30 mouse cellular contexts compared by ENCODE assay signal in genomic region chr3:146570939-146571338, GRCm38 (mm10). TPM values are rescaled to one million over a fixed set of nuclear protein-coding genes. Genes with fewer than 3 reads are reported as not detected.
DNase-seq lines count a peak whose midpoint lies in the region; ATAC-seq and TF ChIP-seq lines count a peak whose summit lies in the region.
"Had no signal": no experiment of that assay in that cellular context is flagged by ENCODE, and none has a peak within 500 bp of the region (broad histone marks: within the 10 kb centered on the region; RNA-seq: fewer than 3 reads in every experiment).

No protein-coding gene starts in this region.

- H3K9ac ChIP-seq in heart, adult 2 months (ENCODE audit: low read depth, low read length): no peak overlapping the region
- H3K9ac ChIP-seq in liver, embryonic 15.5 days: no peak overlapping the region
- H3K9ac ChIP-seq in liver, embryonic 12.5 days: no peak overlapping the region
- H3K9ac ChIP-seq: forebrain, postnatal 0 days; heart, embryonic 13.5 days; hindbrain, embryonic 14.5 days had no signal

- H3K4me3 ChIP-seq in heart, adult 2 months: no peak overlapping the region
- H3K4me3 ChIP-seq in liver, embryonic 15.5 days (replicated peaks): no peak overlapping the region
- H3K4me3 ChIP-seq in liver, embryonic 12.5 days: no peak overlapping the region
- H3K4me3 ChIP-seq: forebrain, embryonic 10.5 days; gastrocnemius, adult 2 months; heart, embryonic 10.5 days; heart, embryonic 13.5 days had no signal

- no peaks in the 10 kb centered on the region for H3K79me2 ChIP-seq in heart, adult 2 months (replicated peaks; ENCODE audit: control insufficient read depth, insufficient read depth, low read length)

- TF ChIP-seq EP300 in heart, adult 2 months (IDR thresholded peaks at IDR 0.05; ENCODE audit: insufficient read depth, low read depth, low read length): no peak

- DNase-seq in adrenal gland, adult 2 months: peak; percentile 27
- no peak for DNase-seq in adrenal gland, postnatal 4 days (ENCODE audit: low spot score in 2 of 2)
- peak; percentile 48 for DNase-seq in heart, adult 11 months
- DNase-seq in heart, adult 2 months: no peak
- no peak for DNase-seq in layer of hippocampus, postnatal 25 days (ENCODE audit: extremely low spot score in 1 of 2, low spot score in 1 of 2)
- DNase-seq in lung, postnatal 36 days: no peak
- DNase-seq: cerebellum, adult 18-20 months; cerebellum, adult 9-10 months; forebrain, postnatal 0 days; gastrocnemius, adult 2 months; gastrocnemius, postnatal 14 days; heart, adult 18-20 months; heart, postnatal 14 days; heart, postnatal 4 days had no signal

- WGBS in heart, adult 2 months: 91% methylated on average over 6 of the region's 6 CpGs
- 64% methylated on average over 6 of the region's 6 CpGs for WGBS in liver, embryonic 15.5 days (ENCODE audit: insufficient replicate concordance)
- 74% methylated on average over 6 of the region's 6 CpGs for WGBS in liver, embryonic 12.5 days (ENCODE audit: insufficient replicate concordance)

- no peak overlapping the region for H3K27ac ChIP-seq in heart, adult 2 months
- H3K27ac ChIP-seq in liver, embryonic 15.5 days (replicated peaks): peak overlapping the region; percentile 57
- H3K27ac ChIP-seq in liver, embryonic 12.5 days: no peak overlapping the region
- H3K27ac ChIP-seq: forebrain, embryonic 10.5 days; gastrocnemius, adult 2 months; heart, embryonic 10.5 days; heart, embryonic 13.5 days; hindbrain, embryonic 14.5 days; hindbrain, postnatal 0 days had no signal

- no peak for ATAC-seq in liver, embryonic 15.5 days (ENCODE audit: insufficient read depth)
- ATAC-seq in liver, embryonic 12.5 days: no peak
- ATAC-seq: forebrain, postnatal 0 days; hindbrain, postnatal 0 days; inflammation-experienced regulatory T-cells, adult 6 months had no signal

- TF ChIP-seq CTCF in heart, adult 2 months (IDR thresholded peaks at IDR 0.05): no peak

- no peaks in the 10 kb centered on the region for H3K4me1 ChIP-seq in heart, adult 2 months (ENCODE audit: control insufficient read depth, insufficient read depth, low read length)
- no peaks in the 10 kb centered on the region for H3K4me1 ChIP-seq in liver, embryonic 15.5 days (replicated peaks)
- no peaks in the 10 kb centered on the region for H3K4me1 ChIP-seq in liver, embryonic 12.5 days
- H3K4me1 ChIP-seq: forebrain, embryonic 10.5 days; heart, embryonic 13.5 days had no signal

- no peaks in the 10 kb centered on the region for H3K36me3 ChIP-seq in heart, adult 2 months (ENCODE audit: control insufficient read depth, insufficient read depth, low read length)
- H3K36me3 ChIP-seq in liver, embryonic 15.5 days (replicated peaks): no peaks in the 10 kb centered on the region
- H3K36me3 ChIP-seq in liver, embryonic 12.5 days: no peaks in the 10 kb centered on the region
- H3K36me3 ChIP-seq: forebrain, embryonic 10.5 days; heart, embryonic 10.5 days; heart, embryonic 13.5 days had no signal

- no peaks in the 10 kb centered on the region for H3K9me3 ChIP-seq in liver, embryonic 15.5 days (replicated peaks)
- H3K9me3 ChIP-seq in liver, embryonic 12.5 days (replicated peaks): no peaks in the 10 kb centered on the region
- H3K9me3 ChIP-seq: forebrain, embryonic 10.5 days; heart, embryonic 10.5 days; heart, embryonic 13.5 days had no signal

- TF ChIP-seq POLR2A in heart, adult 2 months (IDR thresholded peaks at IDR 0.05; ENCODE audit: insufficient read depth, low read depth, low read length): no peak

- H3K4me2 ChIP-seq in liver, embryonic 15.5 days: no peak overlapping the region
- no peak overlapping the region for H3K4me2 ChIP-seq in liver, embryonic 12.5 days
- H3K4me2 ChIP-seq: heart, embryonic 13.5 days; hindbrain, embryonic 14.5 days had no signal

- H3K27me3 ChIP-seq in heart, adult 2 months (ENCODE audit: control insufficient read depth, insufficient read depth, low read length): no peaks in the 10 kb centered on the region
- H3K27me3 ChIP-seq in liver, embryonic 15.5 days: no peaks in the 10 kb centered on the region
- H3K27me3 ChIP-seq in liver, embryonic 12.5 days (replicated peaks): no peaks in the 10 kb centered on the region
- H3K27me3 ChIP-seq: heart, embryonic 13.5 days; Patski had no signal

- intact Hi-C loops in heart, adult 2 months (cut with DNase I): no loop called here

RNA-seq across cellular contexts. Expression of gene Uox, which starts 0.7 kb away (rescaled TPM):
- total RNA-seq in adrenal gland, adult 2 months (2021): 1 to 10 TPM in 1 of 2 experiments, not detected in 1; 3.1 TPM
- 0.06 TPM in 1 of 2 replicates, not detected in the other for polyA plus RNA-seq in adrenal gland, adult 2 months (2012; rRNA removed)
- total RNA-seq in adrenal gland, postnatal 4 days (2021): 10 to 100 TPM in 1 of 2 experiments, under 1 TPM in 1; 0.76 to 23.6 TPM
- not detected for total RNA-seq in heart, adult 2 months (2021)
- 0.50 TPM in 1 of 2 replicates, not detected in the other for polyA plus RNA-seq in heart, adult 2 months (2012; rRNA removed)
- 30.4 and 56.2 TPM in 2 replicates for polyA plus RNA-seq in liver, embryonic 15.5 days (2015; fragmentation: Nextera tagmentation; extraction: Ambion mirVana)
- polyA plus RNA-seq in liver, embryonic 12.5 days (2016; fragmentation: Nextera tagmentation; extraction: Ambion mirVana): 0.69 and 0.87 TPM in 2 replicates
- not detected for total RNA-seq in layer of hippocampus, postnatal 25 days (2021)
- total RNA-seq: ES-E14; gastrocnemius, adult 2 months; gastrocnemius, postnatal 14 days; heart, adult 18-20 months; heart, postnatal 14 days; heart, postnatal 4 days had no signal
- polyA plus RNA-seq: embryonic facial prominence, embryonic 11.5 days; forebrain, embryonic 10.5 days; heart, embryonic 10.5 days; hindbrain, embryonic 11.5 days; hindbrain, embryonic 14.5 days had no signal

RNA-seq across cellular contexts. Expression of gene Dnase2b, which starts 44.5 kb away (rescaled TPM):
- total RNA-seq in adrenal gland, adult 2 months (2021): not detected
- not detected in 2 replicates for polyA plus RNA-seq in adrenal gland, adult 2 months (2012; rRNA removed)
- total RNA-seq in adrenal gland, postnatal 4 days (2021): under 1 TPM in 1 of 2 experiments, not detected in 1; 0.54 TPM
- total RNA-seq in heart, adult 2 months (2021): not detected
- not detected in 2 replicates for polyA plus RNA-seq in heart, adult 2 months (2012; rRNA removed)
- polyA plus RNA-seq in liver, embryonic 15.5 days (2015; fragmentation: Nextera tagmentation; extraction: Ambion mirVana): 2.1 and 3.3 TPM in 2 replicates
- 0.23 and 0.24 TPM in 2 replicates for polyA plus RNA-seq in liver, embryonic 12.5 days (2016; fragmentation: Nextera tagmentation; extraction: Ambion mirVana)
- not detected for total RNA-seq in layer of hippocampus, postnatal 25 days (2021)
- total RNA-seq: adrenal gland, adult 18-20 months; ES-E14; forebrain, postnatal 0 days; gastrocnemius, postnatal 14 days; heart, adult 18-20 months; heart, postnatal 14 days; heart, postnatal 4 days; hindbrain, postnatal 0 days had no signal
- polyA plus RNA-seq: embryonic facial prominence, embryonic 11.5 days; embryonic facial prominence, embryonic 14.5 days; forebrain, embryonic 10.5 days; forebrain, postnatal 0 days; frontal cortex, adult 2 months; heart, embryonic 10.5 days; heart, embryonic 13.5 days; heart, embryonic 16.5 days; hindbrain, embryonic 11.5 days; hindbrain, embryonic 14.5 days; hindbrain, postnatal 0 days; inflammation-experienced regulatory T-cells, adult 6 months had no signal

RNA-seq across cellular contexts. Expression of gene Rpf1, which starts 49.7 kb away (rescaled TPM):
- total RNA-seq in adrenal gland, adult 2 months (2021): 10 to 100 TPM; 25.1 to 35.1 TPM
- polyA plus RNA-seq in adrenal gland, adult 2 months (2012; rRNA removed): 2.1 and 3.8 TPM in 2 replicates
- 10 to 100 TPM; 39.8 to 40.4 TPM for total RNA-seq in adrenal gland, postnatal 4 days (2021)
- 10 to 100 TPM; 13.0 to 15.3 TPM for total RNA-seq in heart, adult 2 months (2021)
- 5.8 and 12.3 TPM in 2 replicates for polyA plus RNA-seq in heart, adult 2 months (2012; rRNA removed)
- 25.7 and 25.9 TPM in 2 replicates for polyA plus RNA-seq in liver, embryonic 15.5 days (2015; fragmentation: Nextera tagmentation; extraction: Ambion mirVana)
- polyA plus RNA-seq in liver, embryonic 12.5 days (2016; fragmentation: Nextera tagmentation; extraction: Ambion mirVana): 49.2 and 50.4 TPM in 2 replicates
- total RNA-seq in layer of hippocampus, postnatal 25 days (2021): 10 to 100 TPM; 14.6 to 17.5 TPM

Comparison
In these comparisons a context has a peak if more than half of its experiments do, and no peak if none do; other contexts are left out.
1. DNase-seq: peak in adrenal gland, adult 2 months (single experiment) and heart, adult 11 months (single experiment); none in adrenal gland, postnatal 4 days (0 of 2), heart, adult 2 months (0 of 2), layer of hippocampus, postnatal 25 days (0 of 2) and lung, postnatal 36 days (single experiment).